Mouse (Mus musculus) right cerebral cortex, adult 18-20 months (tissue): Measurements from ENCODE around the gene Foxo3.

ENCODE experiments used
- DNase-seq: peaks from one replicate; pipeline ENCODE4 v3.0.0; 2022; ENCODE audit warnings: mixed read lengths

The Foxo3 gene

DNA sequence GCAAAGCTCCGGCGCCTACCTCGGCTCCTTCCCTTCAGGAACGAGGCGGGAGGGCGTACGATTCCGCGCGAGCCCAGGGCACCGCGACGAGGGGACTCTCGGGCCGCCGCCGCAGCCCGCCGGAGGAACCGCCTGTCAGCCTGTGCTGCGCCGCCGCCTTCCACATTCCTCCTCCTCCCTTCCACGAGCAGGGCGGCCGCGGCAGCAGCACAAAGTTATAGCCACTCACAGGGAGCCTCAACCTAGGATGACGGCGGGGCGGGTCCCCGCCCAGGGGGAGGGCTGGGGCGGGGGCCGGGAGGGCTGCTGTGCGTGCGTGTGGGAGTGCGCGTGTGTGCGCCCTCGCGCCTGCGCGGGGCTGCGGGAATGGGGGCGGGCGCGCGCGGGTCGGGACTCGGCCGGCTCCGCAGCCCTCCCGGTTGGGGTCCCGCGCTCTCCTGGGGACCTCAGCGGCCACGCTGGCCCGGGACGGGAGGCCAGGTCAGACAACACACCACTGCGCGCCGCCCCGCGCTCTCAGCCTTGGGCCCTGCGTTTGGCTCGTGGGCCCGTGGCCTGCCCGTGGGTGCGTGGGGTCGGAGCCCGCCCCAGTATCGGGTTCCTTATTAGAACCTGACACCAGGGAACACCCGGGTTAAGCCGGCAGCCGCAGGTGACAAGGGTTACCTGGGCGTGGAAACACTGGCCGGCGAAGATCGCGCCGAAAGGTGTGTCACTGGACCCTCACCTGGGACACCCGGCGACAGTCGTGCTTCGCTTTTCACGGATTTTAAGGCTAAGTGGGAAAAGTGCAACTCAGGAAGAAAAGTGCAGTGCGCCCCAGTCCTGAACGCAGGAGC lies at the start of gene Foxo3:
Foxo3 (minus strand) TSS at position 249 of the 839 bp plus-strand sequence.
- peak; percentile 93 for DNase-seq

DNA sequence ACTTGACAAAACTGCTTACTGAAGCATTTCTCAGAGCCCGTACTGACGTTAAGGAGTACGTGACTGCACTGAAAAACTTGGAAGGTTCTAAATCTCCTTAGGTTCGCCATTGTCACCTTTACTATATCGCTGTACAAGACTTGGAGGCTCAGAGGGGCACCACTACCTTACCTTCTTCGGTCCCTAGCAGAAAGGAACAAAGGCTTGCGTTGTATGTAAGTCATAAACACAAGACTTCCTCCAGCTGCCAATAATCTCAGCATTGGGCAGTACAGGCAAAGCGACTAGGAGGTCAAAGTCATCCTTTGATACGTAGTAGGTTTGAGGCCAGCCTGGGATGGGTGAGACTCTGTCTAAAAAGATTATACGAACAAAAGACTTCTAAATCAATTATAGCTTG lies 48.8 kb upstream of the Foxo3 start:
- DNase-seq = no peak

DNA sequence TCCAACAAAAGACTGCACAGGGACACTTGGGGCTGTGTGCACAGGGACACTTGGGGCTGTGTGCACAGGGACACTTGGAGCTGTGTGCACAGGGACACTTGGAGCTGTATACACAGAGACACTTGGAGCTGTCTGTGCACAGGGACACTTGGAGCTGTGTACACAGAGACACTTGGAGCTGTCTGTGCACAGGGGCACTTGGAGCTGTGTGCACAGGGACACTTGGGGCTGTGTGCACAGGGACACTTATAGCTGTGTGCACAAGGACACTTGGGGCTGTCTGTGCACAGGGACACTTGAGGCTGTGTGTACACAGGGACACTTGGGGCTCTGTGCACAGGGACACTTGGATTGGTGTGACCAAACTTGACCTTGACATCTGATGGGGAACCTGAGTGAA lies 47.4 kb upstream of the Foxo3 start:
- no peak for DNase-seq

DNA sequence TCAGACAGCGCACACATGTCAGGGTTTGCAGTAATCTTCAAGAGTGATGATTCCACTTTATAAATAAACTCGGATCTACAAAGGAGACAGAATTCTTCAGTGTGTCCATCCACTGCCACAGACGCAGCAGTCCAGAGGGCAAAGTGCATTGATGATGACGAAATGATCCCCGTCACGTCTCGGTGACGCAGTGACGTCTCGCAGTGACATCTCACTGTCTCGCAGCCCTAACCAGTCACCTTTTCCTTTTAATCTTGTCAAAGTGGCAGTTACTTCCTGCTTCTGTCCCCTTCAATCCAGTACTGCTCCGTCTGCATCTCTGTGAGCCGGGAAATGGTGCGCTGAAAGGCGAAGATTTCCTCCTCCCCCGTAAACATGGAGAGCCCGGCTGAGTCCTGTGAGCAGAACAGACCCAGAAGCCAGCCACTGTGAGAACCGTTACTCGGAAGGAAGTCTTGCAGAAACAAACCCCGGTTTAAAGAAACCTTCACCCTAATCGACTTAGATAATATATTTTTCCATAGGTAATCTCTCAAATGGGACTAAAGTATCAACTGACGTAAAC lies 36.7 kb upstream of the Foxo3 start:
- DNase-seq = no peak

GRCm38 (mm10) chr10:42312557-42312956 lies 36.0 kb upstream of the Foxo3 start:
- no peak for DNase-seq

DNA sequence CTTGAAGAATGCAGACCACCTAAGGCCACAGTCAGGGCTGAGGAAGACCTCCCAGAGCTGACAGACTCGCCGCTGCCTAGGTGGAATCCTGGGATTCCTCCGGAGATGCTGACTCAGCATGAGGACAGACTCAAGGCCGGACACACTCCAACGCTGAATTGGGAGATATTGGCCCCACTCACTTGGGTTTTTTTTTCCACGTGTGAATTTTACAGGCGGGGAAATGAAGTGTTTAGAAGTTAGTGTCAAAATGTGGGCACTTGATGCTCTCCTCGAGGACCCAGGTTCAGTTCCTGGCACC lies 32.1 kb upstream of the Foxo3 start:
- DNase-seq = no peak

GRCm38 (mm10) chr10:42307980-42308686 lies 31.6 kb upstream of the Foxo3 start:
- peak; percentile 71 for DNase-seq

DNA sequence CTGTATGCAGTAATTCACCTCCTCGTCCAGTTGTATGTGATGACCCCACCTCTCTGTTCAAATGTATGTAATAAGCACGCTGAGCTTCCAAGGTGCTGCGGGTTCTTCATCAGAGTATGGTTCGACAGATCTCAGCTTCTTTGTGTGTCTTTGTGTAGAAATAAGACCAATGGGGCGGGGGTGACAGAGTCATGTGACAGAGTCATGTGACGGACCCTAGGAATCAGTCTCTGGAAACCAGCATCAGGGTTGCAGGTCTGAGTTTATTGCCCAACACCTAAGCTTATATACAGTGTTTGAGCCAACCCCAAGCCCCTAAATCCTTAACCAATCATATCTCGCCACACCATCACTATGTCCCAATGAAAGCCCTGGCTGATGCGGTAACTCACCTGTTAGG lies 29.9 kb upstream of the Foxo3 start:
- DNase-seq = no peak

- DNase-seq = no peak
Observed at GRCm38 (mm10) chr10:42300805-42301204, 24.2 kb upstream of the Foxo3 start.

DNA sequence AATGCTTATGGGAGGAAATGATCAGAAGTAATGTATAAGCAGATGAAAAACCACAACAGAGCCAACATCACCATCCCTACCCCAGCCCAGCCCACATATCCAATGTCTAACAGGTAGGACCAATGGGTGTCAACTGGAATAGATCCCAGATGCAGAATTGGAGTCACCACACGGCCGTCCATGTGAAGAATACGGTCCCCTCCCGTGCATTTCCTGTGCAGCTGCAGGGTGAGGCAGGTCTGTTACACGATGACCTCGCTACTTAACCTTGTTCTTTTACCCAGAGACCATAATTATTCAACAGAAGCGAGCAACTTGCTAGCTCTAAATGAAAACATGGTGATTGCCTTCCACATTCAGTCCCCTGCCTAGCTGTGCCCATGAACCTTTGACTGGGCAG lies 23.4 kb upstream of the Foxo3 start:
- DNase-seq = no peak

- DNase-seq = no peak
Observed at GRCm38 (mm10) chr10:42299426-42299825, 22.9 kb upstream of the Foxo3 start.

- no peak for DNase-seq
Observed at GRCm38 (mm10) chr10:42297954-42298353, 21.4 kb upstream of the Foxo3 start.

DNA sequence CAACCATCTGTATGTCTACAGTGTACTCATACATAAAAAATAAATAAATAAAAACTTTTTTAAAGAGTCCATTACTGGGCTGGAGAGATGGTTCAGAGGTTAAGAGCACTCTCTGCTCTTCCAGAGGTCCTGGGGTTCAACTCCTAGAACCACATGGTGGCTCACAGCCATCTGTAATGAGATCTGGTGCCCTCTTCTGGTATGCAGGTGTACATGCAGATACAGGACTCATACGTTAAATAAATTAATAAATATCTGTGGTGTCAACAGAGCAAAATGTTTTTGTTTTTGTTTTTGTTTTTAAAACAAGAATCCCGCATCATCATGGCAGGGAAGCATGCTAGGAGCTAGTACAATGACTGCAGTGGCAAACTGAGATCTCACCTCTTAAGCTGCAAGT lies 20.6 kb upstream of the Foxo3 start:
- no peak for DNase-seq

DNA sequence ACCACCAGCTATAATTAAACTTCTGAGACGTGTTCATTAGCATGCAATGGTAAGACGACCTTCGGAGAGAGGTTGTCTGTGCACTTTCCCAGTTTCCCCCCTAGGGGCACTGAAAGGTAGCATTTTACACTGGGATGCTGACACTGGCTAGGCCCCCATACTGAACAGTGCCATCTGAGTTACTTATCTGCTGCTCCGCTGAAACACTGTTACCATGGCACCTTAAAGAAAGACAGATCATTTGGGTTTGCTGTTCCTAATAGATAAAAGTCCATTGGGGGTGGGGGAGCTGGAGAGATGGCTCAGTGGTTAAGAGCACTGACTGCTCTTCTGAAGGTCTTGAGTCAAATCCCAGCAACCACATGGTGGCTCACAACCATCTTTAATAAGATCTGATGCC lies 20.0 kb upstream of the Foxo3 start:
- no peak for DNase-seq

GRCm38 (mm10) chr10:42295028-42295427 lies 18.5 kb upstream of the Foxo3 start:
- peak; percentile 32 for DNase-seq

DNA sequence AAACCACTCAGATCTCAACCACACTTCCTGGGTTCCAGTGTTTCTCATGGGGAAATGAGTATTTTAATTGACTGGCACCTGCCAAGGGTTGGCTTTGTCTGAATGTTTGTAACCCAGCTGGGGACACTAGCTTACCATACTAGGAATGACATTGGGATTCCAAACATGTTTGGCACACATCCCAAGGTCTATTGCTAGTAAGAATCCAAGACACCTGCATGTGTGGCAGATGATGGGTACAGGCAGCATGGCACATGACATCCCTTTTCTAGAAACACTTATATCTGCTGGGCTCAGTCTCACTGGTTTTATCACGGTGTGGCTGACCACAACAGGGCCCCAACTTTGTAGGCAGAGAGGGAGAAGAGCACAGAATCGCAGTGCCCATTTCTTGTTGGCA lies 17.8 kb upstream of the Foxo3 start:
- DNase-seq = no peak

DNA sequence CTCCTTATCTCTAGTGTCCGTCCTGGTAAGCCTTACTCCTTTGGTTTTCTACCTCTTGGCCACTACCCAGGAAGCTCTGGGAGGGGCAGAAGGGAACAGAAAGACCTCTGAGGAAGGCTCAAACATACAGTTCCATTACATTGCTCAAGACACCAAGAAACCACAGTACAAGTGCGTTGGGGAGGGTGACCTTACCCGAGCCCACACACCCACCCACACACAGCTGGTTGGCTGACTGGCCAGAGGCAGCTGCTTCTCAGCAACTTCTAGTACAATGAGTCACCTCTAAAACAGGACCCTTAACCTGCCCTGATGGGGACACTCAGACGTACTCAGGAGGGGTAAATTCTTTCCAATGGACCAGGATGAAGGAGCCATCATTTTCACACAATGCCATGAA lies 17.3 kb upstream of the Foxo3 start:
- no peak for DNase-seq

GRCm38 (mm10) chr10:42291360-42291759 lies 14.8 kb upstream of the Foxo3 start:
- DNase-seq = no peak

GRCm38 (mm10) chr10:42287666-42288065 lies 11.1 kb upstream of the Foxo3 start:
- DNase-seq = no peak

GRCm38 (mm10) chr10:42278307-42278850 lies 1.8 kb upstream of the Foxo3 start:
- no peak for DNase-seq

DNA sequence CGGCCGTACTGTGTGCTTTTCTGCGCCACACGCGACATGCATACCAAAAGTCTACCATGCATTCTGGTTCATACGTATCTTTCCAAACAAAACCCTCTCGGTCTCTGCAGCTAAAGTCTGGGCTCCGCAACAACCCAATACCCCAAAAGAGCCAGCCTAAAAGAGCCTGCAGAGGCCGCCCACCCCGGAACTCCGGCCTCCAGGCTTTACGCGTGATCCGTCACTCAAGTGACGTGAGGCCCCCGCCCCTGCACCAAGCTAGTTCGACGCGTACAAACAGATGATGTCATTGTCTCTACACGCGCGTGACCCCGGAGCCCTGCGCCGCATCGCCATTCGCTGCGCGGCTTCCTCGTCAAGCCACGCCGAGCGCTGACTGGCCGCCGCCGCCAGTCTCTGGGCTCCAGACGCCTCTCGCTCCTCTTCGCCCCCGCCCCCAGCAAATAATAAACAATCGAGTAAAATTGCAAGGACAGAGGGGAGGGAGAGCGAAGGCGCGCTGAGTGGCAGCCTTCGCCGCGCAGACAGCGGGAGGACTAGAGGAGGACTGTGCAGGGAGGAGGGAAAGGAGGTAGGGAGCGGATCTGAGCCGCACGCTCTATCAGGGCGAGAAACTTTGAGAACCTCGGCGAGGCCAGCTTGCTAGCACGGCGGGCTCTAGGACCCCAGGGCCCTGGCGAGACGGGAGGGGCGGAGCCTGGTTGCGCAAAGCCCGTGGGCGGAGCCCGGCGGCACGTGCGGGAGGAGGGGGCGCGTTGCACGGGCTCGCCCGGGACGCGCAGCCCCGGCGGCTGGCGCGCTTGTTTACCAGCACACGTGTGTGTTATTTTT lies 1.1 kb upstream of the Foxo3 start:
- peak; percentile 100 for DNase-seq

- peak; percentile 37 for DNase-seq
Observed at GRCm38 (mm10) chr10:42275871-42276501, 569 bp downstream of the Foxo3 start.
